Mouse (Mus musculus) megakaryocyte, embryonic 14.5 days (primary cell): ENCODE measurements around the gene Ift43. TPM values are rescaled to one million over a fixed set of nuclear protein-coding genes. Genes with fewer than 3 reads are reported as not detected.
A peak's percentile ranks its signal among the peaks of the same experiment; 100 is the strongest.

ENCODE experiments used
- H3K27me3 ChIP-seq: replicated peaks from 2 replicates; pipeline ENCODE3; 2012; ENCODE audit warnings: inconsistent platforms
- H3K36me3 ChIP-seq: replicated peaks from 2 replicates; pipeline ENCODE3; 2012; ENCODE audit warnings: low read length, inconsistent platforms, mixed read lengths
- H3K4me1 ChIP-seq: 2 replicates; pipeline ENCODE4 v1.6.1; 2012; ENCODE audit warnings: inconsistent platforms
- H3K4me3 ChIP-seq: replicated peaks from 2 replicates; pipeline ENCODE3; 2012; ENCODE audit warnings: moderate library complexity, mild to moderate bottlenecking, inconsistent platforms
- H3K9me3 ChIP-seq: 2 replicates; pipeline ENCODE4 v1.6.1; 2012; ENCODE audit warnings: inconsistent platforms
- FLI1 ChIP-seq: IDR thresholded peaks from 2 replicates; pipeline ENCODE4 v1.6.1; 2012; ENCODE audit warnings: low read length, inconsistent platforms, mixed read lengths
- GATA1 ChIP-seq: IDR thresholded peaks from 3 replicates; pipeline ENCODE4 v1.6.1; 2012; ENCODE audit warnings: mixed read lengths, low read length, inconsistent platforms, borderline replicate concordance
- polyA plus RNA-seq: library from polyadenylated mRNA; stranded (reverse); fragments of >175 nt; gene quantifications from 2 replicates; pipeline ENCODE4 v1.2.3, GENCODE M21; 2012; ENCODE audit warnings: low replicate concordance; ENCODE audit not compliant: insufficient read depth

Ift43 gene
- 4.1 TPM in 1 of 2 replicates, not detected in the other for polyA plus RNA-seq

GRCm38 (mm10) chr12:86082481-86083012 lies at the start of gene Ift43:
TSS of gene Ift43 (plus strand) at chr12:86082541.
- peak within 1 kb of the TSS; percentile 91 for H3K4me3 ChIP-seq
- H3K36me3 ChIP-seq = no peaks in the 10 kb centered on the region
- TF ChIP-seq GATA1 (no peak), FLI1 (no peak)
- no peaks in the 10 kb centered on the region for H3K9me3 ChIP-seq
- peaks cover 26% of the 10 kb centered on the region for H3K4me1 ChIP-seq
- peaks cover 73% of the 10 kb centered on the region for H3K27me3 ChIP-seq

- H3K36me3 ChIP-seq = peaks cover 6% of the 10 kb centered on the region
- H3K4me3 ChIP-seq = no peak overlapping the region
- TF ChIP-seq GATA1 = no peak
- TF ChIP-seq FLI1 = no peak
- H3K27me3 ChIP-seq = peaks cover 3% of the 10 kb centered on the region
- H3K4me1 ChIP-seq = peaks cover 7% of the 10 kb centered on the region
- H3K9me3 ChIP-seq = no peaks in the 10 kb centered on the region
Measured at GRCm38 (mm10) chr12:86035586-86035985, 46.8 kb upstream of the Ift43 start.

GRCm38 (mm10) chr12:86036368-86037166 lies 45.8 kb upstream of the Ift43 start:
- H3K36me3 ChIP-seq = peaks cover 13% of the 10 kb centered on the region
- TF ChIP-seq GATA1 (no peak), FLI1 (no peak)
- no peak overlapping the region for H3K4me3 ChIP-seq
- peaks cover 3% of the 10 kb centered on the region for H3K27me3 ChIP-seq
- peaks cover 8% of the 10 kb centered on the region for H3K4me1 ChIP-seq
- H3K9me3 ChIP-seq = no peaks in the 10 kb centered on the region

GRCm38 (mm10) chr12:86037235-86037921 lies 45.0 kb upstream of the Ift43 start:
- Histone ChIP-seq H3K27me3 (peaks cover 3% of the 10 kb centered on the region), H3K4me3 (no peak overlapping the region), H3K4me1 (peaks cover 8% of the 10 kb centered on the region), H3K9me3 (peaks cover 2% of the 10 kb centered on the region), H3K36me3 (peaks cover 14% of the 10 kb centered on the region)
- no peak for TF ChIP-seq GATA1
- no peak for TF ChIP-seq FLI1

- Histone ChIP-seq H3K27me3 (peaks cover 3% of the 10 kb centered on the region), H3K9me3 (peaks cover 17% of the 10 kb centered on the region), H3K36me3 (peaks cover 28% of the 10 kb centered on the region), H3K4me3 (no peak overlapping the region), H3K4me1 (peaks cover 8% of the 10 kb centered on the region)
- no peak for TF ChIP-seq GATA1
- no peak for TF ChIP-seq FLI1
Measured at GRCm38 (mm10) chr12:86039078-86039477, 43.3 kb upstream of the Ift43 start.

- H3K4me1 ChIP-seq = peaks cover 8% of the 10 kb centered on the region
- peaks cover 17% of the 10 kb centered on the region for H3K9me3 ChIP-seq
- peaks cover 28% of the 10 kb centered on the region for H3K36me3 ChIP-seq
- TF ChIP-seq FLI1 (no peak), GATA1 (no peak)
- H3K4me3 ChIP-seq = no peak overlapping the region
- peaks cover 3% of the 10 kb centered on the region for H3K27me3 ChIP-seq
Measured at GRCm38 (mm10) chr12:86039751-86040150, 42.6 kb upstream of the Ift43 start.

GRCm38 (mm10) chr12:86046141-86046540 lies 36.2 kb upstream of the Ift43 start:
- peaks cover 17% of the 10 kb centered on the region for H3K9me3 ChIP-seq
- H3K36me3 ChIP-seq = peaks cover 23% of the 10 kb centered on the region
- TF ChIP-seq GATA1 (no peak), FLI1 (no peak)
- H3K4me3 ChIP-seq = no peak overlapping the region
- H3K4me1 ChIP-seq = peaks cover 13% of the 10 kb centered on the region
- H3K27me3 ChIP-seq = no peaks in the 10 kb centered on the region

GRCm38 (mm10) chr12:86046776-86047175 lies 35.6 kb upstream of the Ift43 start:
- no peak for TF ChIP-seq GATA1
- TF ChIP-seq FLI1 = no peak

GRCm38 (mm10) chr12:86047376-86047775 lies 35.0 kb upstream of the Ift43 start:
- no peaks in the 10 kb centered on the region for H3K27me3 ChIP-seq
- no peak overlapping the region for H3K4me3 ChIP-seq
- TF ChIP-seq GATA1 (no peak), FLI1 (no peak)
- H3K36me3 ChIP-seq = peaks cover 19% of the 10 kb centered on the region
- peaks cover 12% of the 10 kb centered on the region for H3K4me1 ChIP-seq
- peaks cover 15% of the 10 kb centered on the region for H3K9me3 ChIP-seq

More at GRCm38 (mm10) chr12:86046776-86047175, 35.6 kb upstream of the Ift43 start:
- Histone ChIP-seq H3K4me1 (peaks cover 12% of the 10 kb centered on the region), H3K27me3 (no peaks in the 10 kb centered on the region), H3K36me3 (peaks cover 21% of the 10 kb centered on the region), H3K9me3 (peaks cover 17% of the 10 kb centered on the region), H3K4me3 (no peak overlapping the region)

GRCm38 (mm10) chr12:86049813-86050212 lies 32.5 kb upstream of the Ift43 start:
- peaks cover 12% of the 10 kb centered on the region for H3K4me1 ChIP-seq
- H3K9me3 ChIP-seq = no peaks in the 10 kb centered on the region
- peaks cover 5% of the 10 kb centered on the region for H3K36me3 ChIP-seq
- H3K27me3 ChIP-seq = no peaks in the 10 kb centered on the region
- TF ChIP-seq GATA1 (no peak), FLI1 (no peak)
- H3K4me3 ChIP-seq = no peak overlapping the region
